Mouse (Mus musculus) midbrain, embryonic 16.5 days (tissue): Measurements from ENCODE around the gene Rufy3. TPM values are rescaled to one million over a fixed set of nuclear protein-coding genes. Genes with fewer than 3 reads are reported as not detected.

Experiments used
- ATAC-seq: fragments of 200-750 bp; cut with Nextera tagmentation; 2 replicates; pipeline ENCODE4 v1.8.0; 2017; ENCODE audit warnings: moderate TSS enrichment
- H3K27ac ChIP-seq: fragments of 300-500 bp; sonication (generic); 2 replicates; pipeline ENCODE4 v1.5.1; 2014; ENCODE audit warnings: mild to moderate bottlenecking, low read length, mixed read lengths
- H3K27me3 ChIP-seq: fragments of 300-500 bp; sonication (generic); 2 replicates; pipeline ENCODE4 v1.6.1; 2014; ENCODE audit warnings: low read depth, low read length, mixed read lengths; ENCODE audit not compliant: control insufficient read depth, insufficient read depth
- H3K36me3 ChIP-seq: fragments of 300-500 bp; sonication (generic); 2 replicates; pipeline ENCODE4 v1.6.1; 2014; ENCODE audit warnings: mild to moderate bottlenecking, low read length, moderate library complexity, mixed read lengths; ENCODE audit not compliant: control insufficient read depth, insufficient read depth
- H3K4me1 ChIP-seq: fragments of 300-500 bp; sonication (generic); 2 replicates; pipeline ENCODE4 v1.6.1; 2014; ENCODE audit warnings: mild to moderate bottlenecking, low read length, mixed read lengths; ENCODE audit not compliant: control insufficient read depth, insufficient read depth
- H3K4me2 ChIP-seq: fragments of 300-500 bp; sonication (generic); 2 replicates; pipeline ENCODE4 v1.6.1; 2014; ENCODE audit warnings: mild to moderate bottlenecking, low read length, mixed read lengths
- H3K4me3 ChIP-seq: fragments of 300-500 bp; sonication (generic); 2 replicates; pipeline ENCODE4 v1.5.1; 2014; ENCODE audit warnings: low read depth, mild to moderate bottlenecking, low read length, moderate library complexity, mixed read lengths
- H3K9ac ChIP-seq: fragments of 300-500 bp; sonication (generic); 2 replicates; pipeline ENCODE4 v1.6.1; 2014; ENCODE audit warnings: low read depth, low read length, mixed read lengths
- H3K9me3 ChIP-seq: fragments of 300-500 bp; sonication (generic); replicated peaks from 2 replicates; pipeline ENCODE4 v1.6.1; 2014; ENCODE audit warnings: mild to moderate bottlenecking, low read length, mixed read lengths; ENCODE audit not compliant: control insufficient read depth, poor library complexity, severe bottlenecking
- WGBS: fragments of 180-500 bp; shearing (Covaris S2); extraction: QIAGEN DNeasy Blood & Tissue Kit; methylation state at CpG from one replicate; pipeline ENCODE4 v1.1.7; 2014; 5-methylcytosine and 5-hydroxymethylcytosine counted together
- polyA plus RNA-seq: library from polyadenylated mRNA; unstranded; fragments of >200 nt; fragmentation: Nextera tagmentation; extraction: Ambion mirVana; gene quantifications from 2 replicates; pipeline ENCODE4 v1.2.1, GENCODE M21; 2015

The Rufy3 gene
- polyA plus RNA-seq, 1 experiment from 2014 or later = 307 TPM

DNA sequence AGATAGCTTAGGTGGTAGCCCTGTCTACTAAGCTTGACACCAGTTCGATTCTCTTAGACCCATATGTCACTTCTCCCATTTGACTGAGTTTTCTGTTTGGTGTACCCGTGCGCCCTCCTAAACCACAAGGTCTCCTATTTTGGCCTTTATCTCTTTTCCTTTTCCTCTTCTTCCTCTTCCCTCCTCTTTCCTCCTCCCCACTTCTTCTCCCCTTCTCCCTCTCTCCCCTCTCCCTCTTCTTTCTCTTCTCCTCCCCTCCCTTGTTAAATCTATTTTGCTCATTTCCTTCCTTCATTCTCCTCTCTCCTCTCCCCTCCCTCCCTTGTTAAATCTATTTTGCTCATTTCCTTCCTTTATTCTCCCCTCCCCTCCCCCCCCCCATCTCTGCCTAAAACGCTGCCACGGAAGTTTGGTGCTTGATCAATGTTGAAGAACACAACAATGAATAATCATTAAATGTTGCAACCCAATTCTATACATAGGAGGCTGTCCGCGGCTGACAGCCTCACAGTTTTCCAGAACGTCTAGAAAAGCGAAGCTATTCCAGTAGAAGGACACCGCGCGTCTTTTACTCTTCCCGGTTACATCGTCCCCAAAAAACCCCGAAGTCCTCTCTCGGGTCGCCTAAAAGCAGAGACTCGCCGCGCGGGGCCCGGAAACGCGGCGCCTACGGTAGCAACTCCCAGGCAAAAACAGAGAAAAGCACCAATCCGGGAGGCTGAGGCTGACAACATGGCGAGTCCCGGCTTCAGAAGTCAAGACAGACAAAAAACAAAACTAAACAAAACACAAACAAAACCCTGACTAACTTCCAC lies 11.4 kb upstream of the Rufy3 start:
- Histone ChIP-seq H3K36me3 (no peaks in the 10 kb centered on the region), H3K9ac (peak overlapping the region; percentile 76), H3K4me2 (peak overlapping the region; percentile 67), H3K9me3 (no peaks in the 10 kb centered on the region), H3K4me1 (peaks cover 21% of the 10 kb centered on the region), H3K27me3 (no peaks in the 10 kb centered on the region), H3K4me3 (peak overlapping the region; percentile 89), H3K27ac (peak overlapping the region; percentile 92)
- WGBS = 7% methylated on average over 29 of the region's 29 CpGs
- peak; percentile 76 for ATAC-seq

DNA sequence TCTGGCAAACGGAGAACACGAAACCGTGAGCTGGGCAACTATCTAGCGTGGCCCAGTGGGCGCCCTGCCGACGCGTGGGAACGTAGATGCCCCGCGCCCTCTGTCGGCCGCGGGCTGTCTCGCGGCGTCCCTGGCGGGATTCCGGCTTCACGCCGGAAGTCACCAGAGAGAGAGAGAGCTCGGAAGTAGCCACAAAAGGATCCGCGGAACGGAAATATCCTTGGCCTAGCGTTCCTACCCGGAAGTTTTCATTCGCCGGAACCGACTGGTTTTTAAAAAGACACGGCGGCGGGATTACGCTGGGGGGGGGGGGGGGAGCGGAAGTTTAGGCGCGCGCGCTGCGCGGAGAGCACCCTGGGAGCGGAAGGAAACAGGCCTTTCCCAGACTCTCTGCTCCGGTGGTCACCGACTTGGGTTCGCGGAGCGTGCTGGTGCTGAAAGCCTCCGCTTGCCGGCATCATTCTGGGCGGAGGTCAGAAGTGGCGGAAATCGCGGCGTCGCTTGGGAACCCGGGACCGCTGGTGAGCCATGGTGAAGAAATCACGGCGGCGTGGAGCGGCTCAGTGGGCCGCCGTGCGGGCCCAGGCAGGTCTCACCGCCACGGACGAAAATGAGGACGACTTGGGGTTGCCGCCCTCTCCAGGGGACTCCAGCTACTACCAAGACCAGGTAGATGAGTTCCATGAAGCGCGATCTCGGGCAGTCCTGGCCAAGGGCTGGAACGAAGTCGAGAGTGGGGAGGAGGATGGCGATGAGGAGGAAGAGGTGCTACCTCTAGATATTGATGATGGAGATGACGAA lies 10.6 kb upstream of the Rufy3 start, which contains the start of gene Utp3:
Gene Utp3, plus strand, starts transcription at position 377 of the 801 bp plus-strand sequence.
- H3K4me3 ChIP-seq = peak within 1 kb of the TSS; percentile 89
- under 1% methylated on average over 70 of the region's 76 CpGs for WGBS
- peak within 1 kb of the TSS; percentile 96 for H3K4me2 ChIP-seq
- peaks cover 21% of the 10 kb centered on the region for H3K4me1 ChIP-seq
- no peaks in the 10 kb centered on the region for H3K36me3 ChIP-seq
- no peaks in the 10 kb centered on the region for H3K27me3 ChIP-seq
- ATAC-seq = peak; percentile 97
- peak within 1 kb of the TSS; percentile 92 for H3K27ac ChIP-seq
- H3K9me3 ChIP-seq = no peaks in the 10 kb centered on the region
- H3K9ac ChIP-seq = peak within 1 kb of the TSS; percentile 86

DNA sequence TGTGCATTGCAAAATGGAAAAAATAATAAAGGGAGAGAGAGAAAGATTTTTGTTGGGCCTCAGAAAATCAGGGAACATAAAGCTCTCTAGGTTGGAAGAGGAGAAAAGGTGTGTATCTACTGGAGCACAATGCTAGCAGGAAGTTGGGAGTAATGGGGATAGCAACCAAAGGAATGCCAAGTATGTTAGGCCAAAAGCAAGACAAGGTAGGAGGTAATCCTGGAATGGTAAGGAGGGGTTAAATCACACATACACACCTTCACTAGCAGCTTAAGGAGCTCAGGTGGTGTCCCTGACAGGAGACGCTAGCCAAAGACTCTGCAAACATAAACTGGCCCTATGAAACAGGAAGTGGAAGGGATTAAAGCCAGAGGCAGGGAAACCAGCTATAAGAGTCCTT lies 5.8 kb upstream of the Rufy3 start:
- H3K4me1 ChIP-seq = peaks cover 20% of the 10 kb centered on the region
- no peak for ATAC-seq
- 64% methylated on average over 1 of the region's 1 CpGs for WGBS

DNA sequence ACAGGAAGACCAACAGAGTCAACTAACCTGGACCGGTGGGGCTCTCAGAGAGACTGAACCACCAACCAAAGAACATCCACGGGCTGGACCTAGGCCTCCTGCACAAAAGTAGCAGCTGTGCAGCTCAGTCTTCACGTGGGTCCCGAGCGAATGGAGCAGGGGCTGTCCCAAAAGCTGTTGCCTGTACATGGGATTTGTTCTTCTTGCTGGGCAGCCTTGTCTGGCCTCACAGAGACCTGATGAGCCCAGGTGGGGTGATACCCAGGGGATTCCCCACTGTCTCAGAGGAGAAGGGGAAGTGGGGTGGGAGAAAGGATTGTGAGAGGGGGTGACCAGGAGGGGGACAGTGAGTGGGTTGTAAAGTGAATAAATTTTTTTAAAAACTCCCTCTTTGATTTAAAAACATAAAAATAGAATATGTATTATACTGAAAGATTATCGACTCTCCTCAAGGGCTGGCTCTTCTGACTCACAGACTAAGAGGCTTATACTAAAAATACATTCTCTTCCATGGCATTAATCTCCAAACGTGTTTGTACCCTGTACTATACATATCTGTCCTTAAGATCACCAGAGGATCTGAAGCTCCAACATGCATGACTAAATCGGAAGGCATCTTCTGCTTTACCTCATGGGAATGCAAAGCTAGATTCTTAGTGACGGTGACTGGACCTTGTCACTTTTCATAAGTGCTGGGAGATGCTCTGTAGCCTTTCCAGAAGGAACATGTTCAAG lies 3.6 kb upstream of the Rufy3 start:
- no peak for ATAC-seq
- Histone ChIP-seq H3K27ac (no peak overlapping the region), H3K9me3 (no peaks in the 10 kb centered on the region), H3K4me3 (no peak overlapping the region), H3K27me3 (no peaks in the 10 kb centered on the region), H3K4me1 (peaks cover 8% of the 10 kb centered on the region), H3K36me3 (no peaks in the 10 kb centered on the region), H3K4me2 (no peak overlapping the region), H3K9ac (no peak overlapping the region)
- WGBS = 87% methylated on average over 9 of the region's 9 CpGs

More for the DNA sequence above, 5.8 kb upstream of the Rufy3 start:
- Histone ChIP-seq H3K27me3 (no peaks in the 10 kb centered on the region), H3K9ac (no peak overlapping the region), H3K27ac (no peak overlapping the region), H3K4me3 (no peak overlapping the region), H3K36me3 (no peaks in the 10 kb centered on the region), H3K4me2 (no peak overlapping the region), H3K9me3 (no peaks in the 10 kb centered on the region)

DNA sequence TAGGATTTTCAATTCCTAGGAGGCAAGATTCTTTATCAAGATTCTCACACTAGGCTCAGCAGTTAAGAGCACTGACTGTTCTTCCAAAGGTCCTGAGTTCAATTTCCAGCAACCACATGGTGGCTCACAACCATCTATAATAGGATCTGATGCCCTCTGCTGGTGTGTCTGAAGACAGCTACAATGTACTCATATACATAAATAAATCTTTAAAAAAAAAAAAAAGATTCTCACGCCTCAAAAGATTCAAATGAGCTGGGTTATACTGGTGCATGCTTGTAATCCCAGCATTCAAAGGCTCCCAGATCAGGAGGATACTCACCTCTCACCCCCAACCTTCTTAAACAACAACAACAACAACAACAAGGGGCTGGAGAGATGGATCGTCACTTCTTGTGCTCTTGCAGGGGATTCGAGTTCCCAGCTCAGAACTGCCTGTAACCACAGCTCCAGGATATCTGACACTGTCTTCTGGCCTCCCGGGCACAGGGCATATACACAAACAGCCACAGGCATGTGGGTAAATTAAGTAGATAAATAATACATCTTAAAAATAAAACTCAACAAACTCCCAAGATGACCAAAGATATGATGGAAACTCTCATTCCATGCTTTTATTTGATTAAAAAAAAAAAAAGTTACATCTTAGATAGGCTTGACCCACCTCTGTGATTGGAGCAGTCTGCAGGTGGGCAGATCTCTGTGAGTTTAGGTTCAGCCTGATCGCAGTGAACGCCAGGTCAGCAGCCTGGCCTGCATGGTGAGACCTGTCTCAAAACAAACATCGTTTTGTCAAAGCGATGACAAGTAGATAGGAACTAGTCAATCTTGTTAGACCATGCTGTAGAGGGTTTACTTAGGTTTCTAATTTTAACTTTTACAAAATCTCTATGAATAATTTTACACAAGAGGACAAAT lies 1.7 kb upstream of the Rufy3 start:
- WGBS = 78% methylated on average over 8 of the region's 8 CpGs
- no peak overlapping the region for H3K27ac ChIP-seq
- H3K4me3 ChIP-seq = no peak overlapping the region
- no peak overlapping the region for H3K4me2 ChIP-seq
- no peaks in the 10 kb centered on the region for H3K27me3 ChIP-seq
- ATAC-seq = no peak
- no peaks in the 10 kb centered on the region for H3K9me3 ChIP-seq
- H3K36me3 ChIP-seq = no peaks in the 10 kb centered on the region
- H3K4me1 ChIP-seq = peaks cover 13% of the 10 kb centered on the region
- H3K9ac ChIP-seq = no peak overlapping the region

DNA sequence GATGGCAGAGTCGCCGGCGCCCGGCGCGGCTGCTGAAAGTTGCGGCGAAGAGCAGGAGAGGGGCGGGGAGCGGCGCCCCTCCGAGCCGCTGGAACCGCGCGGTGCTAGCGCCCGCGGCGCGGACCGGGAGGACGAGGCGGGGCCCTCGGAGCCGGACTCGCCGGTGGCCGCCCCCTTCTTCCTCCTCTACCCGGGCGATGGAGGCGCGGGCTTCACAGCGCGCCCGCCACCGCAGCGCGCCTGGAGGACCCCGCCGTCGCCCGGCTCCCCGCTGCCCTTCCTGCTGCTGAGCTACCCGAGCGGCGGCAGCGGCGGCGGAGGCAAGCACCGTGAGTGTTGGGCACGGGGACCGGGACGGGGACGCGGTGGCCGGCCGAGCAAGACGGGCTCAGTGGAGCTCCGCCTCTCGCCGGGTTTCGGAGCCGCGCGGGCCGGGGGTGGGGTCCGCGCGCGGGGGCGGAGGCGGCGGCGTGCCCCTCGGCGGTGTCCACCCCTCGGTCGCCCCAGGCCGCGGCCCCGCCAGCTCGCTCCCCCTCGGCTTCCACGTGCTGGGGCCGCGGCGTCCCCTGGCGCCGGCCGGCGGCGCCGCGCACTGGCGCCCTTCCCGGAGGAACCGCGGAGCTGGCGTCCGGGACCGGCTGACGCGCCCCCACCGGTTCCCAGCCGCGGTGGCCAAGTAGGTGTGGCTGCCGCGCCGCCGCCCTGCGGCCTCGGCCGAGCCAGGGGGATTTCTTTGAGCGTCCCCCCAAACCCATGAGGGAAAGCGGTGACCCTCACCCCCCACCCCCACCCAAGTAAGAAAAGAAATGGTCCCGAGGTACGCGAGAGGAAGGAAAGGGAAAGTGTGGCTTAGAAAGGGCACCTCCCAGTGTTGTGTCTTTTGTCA lies 551 bp downstream of the Rufy3 start:
- Histone ChIP-seq H3K27me3 (no peaks in the 10 kb centered on the region), H3K4me1 (peaks cover 13% of the 10 kb centered on the region), H3K27ac (peak overlapping the region; percentile 89), H3K4me3 (peak overlapping the region; percentile 90), H3K4me2 (peak overlapping the region; percentile 64), H3K9ac (peak overlapping the region; percentile 94), H3K36me3 (no peaks in the 10 kb centered on the region), H3K9me3 (no peaks in the 10 kb centered on the region)
- under 1% methylated on average over 77 of the region's 119 CpGs for WGBS
- peak; percentile 78 for ATAC-seq

DNA sequence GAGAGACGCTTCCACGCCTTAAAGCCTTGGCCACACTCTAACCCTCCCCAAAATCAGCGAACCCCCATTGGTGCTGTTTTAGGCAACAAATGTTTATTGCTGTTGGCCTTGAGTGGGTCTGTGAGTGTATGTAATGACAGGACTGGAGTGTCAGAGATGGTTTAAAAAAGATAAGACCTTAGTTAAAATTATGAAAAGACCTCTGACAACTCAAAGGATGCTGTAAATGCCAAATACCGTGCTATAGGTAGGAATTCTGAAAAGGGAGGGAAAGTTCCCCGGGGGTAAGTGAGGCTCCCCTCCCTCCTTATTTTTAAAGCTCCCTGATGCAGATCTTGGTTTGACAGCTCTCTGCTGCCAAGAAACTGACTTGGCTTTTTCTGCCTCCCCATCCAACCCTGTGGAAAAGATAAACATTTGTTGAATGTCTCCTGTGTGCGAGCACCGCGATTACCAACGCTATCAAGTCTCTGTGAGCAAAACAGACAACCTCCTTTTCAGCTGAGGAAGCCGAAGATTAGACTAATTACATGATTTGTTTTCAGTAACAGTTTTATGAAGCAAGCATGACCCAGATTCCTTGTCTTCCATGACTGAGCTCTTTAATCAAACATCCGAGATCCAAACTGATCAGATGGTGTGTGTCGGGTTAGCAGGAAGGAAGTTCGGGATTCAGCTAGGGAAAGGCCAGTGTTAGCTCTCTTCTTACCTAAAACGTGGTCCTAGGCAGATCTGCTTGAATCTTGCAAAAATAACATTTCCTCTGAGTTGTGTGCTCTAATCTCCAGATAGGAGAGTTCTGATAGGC lies 1.4 kb downstream of the Rufy3 start:
- WGBS = 4% methylated on average over 14 of the region's 14 CpGs
- H3K36me3 ChIP-seq = no peaks in the 10 kb centered on the region
- peaks cover 13% of the 10 kb centered on the region for H3K4me1 ChIP-seq
- H3K27me3 ChIP-seq = no peaks in the 10 kb centered on the region
- H3K9me3 ChIP-seq = no peaks in the 10 kb centered on the region
- H3K4me3 ChIP-seq = peak overlapping the region; percentile 90
- ATAC-seq = peak; percentile 29
- H3K9ac ChIP-seq = peak overlapping the region; percentile 94
- peak overlapping the region; percentile 64 for H3K4me2 ChIP-seq
- peak overlapping the region; percentile 89 for H3K27ac ChIP-seq
